Mouse (Mus musculus): ENCODE results near the gene Gmeb2. TPM values are rescaled to one million over a fixed set of nuclear protein-coding genes. Genes with fewer than 3 reads are reported as not detected.

The Gmeb2 gene
- polyA plus RNA-seq (2012; rRNA removed) = 21.5 and 33.3 TPM in 2 replicates

DNA sequence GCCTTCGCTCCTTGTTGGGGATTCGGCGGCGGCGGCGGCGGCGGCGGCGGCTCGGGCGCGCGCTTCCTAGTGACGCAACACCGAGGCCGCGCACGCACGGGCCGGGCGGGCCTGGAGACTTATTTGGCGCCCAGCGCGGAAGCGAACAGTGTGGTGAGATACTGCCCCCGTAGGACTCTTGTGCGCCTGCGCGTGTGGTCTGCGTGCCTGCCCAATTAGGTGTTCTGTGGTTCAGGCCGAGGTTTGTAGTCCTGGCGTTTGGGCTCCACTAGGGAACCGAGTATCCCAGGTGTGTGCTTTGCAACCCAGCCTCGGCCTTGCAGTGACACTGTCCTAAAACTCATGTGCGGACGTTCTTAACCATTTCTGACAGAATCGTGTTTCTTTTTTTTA, at the start of gene Gmeb2:
Gene Gmeb2, minus strand, starts transcription at position 78 of the 393 bp plus-strand sequence.

DNA sequence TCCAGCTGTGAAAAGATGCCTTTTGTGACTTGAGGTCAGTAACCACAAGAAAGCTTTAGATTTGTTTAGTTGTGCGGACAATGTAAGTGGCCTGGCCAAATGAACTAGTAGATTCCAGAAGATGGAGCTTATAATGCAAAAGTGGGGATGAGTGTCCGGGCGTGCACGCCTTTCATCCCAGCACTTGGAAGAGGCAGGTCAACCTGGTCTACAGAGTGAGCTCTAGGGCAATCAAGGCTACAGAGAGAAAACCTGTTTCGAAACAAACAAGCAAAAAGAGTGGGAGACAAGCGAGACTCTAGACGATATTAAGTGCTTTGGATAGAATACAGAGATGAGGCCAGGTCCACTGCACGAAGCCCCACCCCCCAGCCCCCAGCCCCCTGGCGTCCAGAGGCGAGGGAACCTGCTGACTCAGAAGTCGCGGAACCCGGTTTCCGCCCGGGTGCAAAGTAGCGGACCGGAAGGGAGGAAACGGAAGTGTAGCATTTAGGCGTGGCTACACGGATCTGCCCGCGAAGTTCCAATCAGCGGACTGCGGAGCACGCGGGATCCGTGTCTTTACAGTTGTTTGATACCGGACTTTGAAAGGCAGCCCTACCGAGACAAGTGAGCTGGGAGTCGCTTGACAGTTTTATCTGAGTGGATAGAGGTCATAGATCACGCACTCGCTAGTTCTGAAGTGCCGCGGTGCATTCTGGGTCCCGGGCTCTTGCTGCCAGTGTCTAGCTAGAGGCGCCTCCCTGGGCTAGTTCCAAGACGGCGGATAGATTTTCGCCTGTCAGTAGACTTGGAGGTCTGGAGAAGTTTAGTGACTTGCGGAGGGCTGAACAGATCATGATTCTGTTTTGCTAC, 31.6 kb upstream of the Gmeb2 start, which contains the start of gene Rtel1:
Gene Rtel1, plus strand, starts transcription at position 492 of the 855 bp plus-strand sequence.

DNA sequence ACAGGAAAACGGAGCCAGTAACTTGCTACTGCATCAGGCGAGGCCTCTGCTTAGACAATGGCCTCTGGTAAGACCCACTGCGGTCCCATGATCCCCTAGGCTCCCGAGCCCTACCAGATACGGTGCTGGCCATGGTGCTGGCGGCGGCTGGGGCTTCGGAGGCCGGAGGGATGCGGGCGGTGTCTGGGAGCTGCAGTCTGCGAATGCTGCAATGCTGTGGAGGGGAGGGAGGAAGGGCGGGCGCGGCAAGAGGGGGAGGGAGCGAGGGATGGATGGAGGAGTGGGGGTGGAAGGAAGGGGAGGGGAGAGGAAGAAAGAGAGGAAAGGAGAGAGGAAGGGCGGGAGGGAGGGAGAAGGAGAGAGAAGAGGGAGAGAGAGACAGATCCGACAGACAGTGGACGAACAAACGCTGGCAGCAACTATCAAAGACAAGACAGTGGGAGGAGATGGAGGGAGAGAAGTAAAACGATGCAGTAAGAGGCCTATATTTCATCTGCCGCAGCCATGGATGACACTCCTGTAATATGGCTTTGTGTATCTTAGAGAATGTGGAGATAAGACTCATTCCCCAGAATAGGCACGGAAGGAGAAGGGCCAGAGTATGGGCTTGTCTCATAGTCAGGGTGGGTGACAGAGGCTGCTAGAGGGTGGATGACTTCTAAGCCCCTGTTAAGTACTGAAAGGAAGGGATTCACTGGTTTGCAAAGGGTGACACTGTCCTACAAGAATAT, 26.4 kb upstream of the Gmeb2 start, which contains the start of gene Stmn3:
Gene Stmn3, minus strand, starts transcription at position 421 of the 731 bp plus-strand sequence.

GRCm38 (mm10) chr2:181241602-181242313, 46.1 kb downstream of the Gmeb2 start, which contains the start of gene Helz2:
Helz2 (minus strand) TSS chr2:181242027.

DNA sequence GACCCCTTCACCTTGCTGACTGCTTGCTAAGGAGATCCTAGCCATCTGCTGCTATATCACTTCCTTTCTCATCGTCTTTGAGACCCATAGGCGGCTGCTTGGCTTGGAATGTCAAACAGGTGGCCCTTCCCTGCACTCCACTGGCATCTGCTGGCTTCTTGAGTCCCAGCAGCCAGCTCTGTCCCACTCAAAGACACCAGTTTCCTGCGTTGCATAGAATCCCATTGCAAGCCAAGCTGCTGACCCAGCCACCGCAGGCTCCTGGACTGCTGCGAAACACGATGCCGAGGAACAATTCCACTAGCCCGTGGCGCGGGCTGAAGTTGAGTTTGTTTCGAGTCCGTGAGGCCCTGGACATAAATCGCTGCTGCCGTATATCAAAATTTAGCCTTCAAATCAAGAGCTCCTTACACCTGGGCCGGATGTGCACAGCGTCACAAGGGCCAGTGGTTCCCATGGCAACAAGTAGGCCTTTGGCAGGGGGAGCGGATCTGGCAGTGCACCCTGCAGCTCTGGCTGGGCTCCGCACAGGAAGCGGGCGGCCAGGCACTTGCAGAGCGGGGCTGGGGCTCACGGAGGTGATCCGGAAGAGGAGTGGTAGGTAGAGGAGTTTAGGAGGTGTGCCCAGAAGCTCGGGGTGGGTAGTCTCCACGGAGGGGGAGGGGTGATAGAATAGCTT, 68.2 kb downstream of the Gmeb2 start, which contains the start of gene Fndc11:
Gene Fndc11, plus strand, starts transcription at position 476 of the 679 bp plus-strand sequence.

DNA sequence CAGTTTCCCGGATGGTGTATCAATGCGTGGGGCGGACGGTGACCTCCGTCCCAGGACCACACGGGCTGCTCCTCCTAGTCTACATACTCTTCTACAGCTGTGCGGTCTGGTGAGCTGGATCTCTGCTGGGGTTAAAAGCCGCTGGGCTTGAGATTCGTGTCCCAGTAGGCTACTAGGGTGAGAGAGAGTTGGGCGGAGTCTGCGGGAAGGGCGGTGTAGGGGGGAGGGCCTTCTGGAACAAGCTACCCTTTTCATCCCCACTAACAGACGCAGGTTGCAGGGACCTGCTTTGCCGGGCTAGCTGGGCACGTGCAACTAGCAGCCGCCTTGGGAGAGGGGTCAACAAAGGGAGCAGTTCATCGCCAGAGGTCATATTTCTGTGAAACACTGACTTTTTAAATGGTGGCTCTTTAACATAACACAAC, 74.8 kb downstream of the Gmeb2 start, which contains the start of gene Srms:
Gene Srms, minus strand, starts transcription at position 165 of the 425 bp plus-strand sequence.

GRCm38 (mm10) chr2:181202422-181202821, 85.4 kb downstream of the Gmeb2 start, which contains the start of gene Ptk6:
Ptk6 (minus strand) TSS chr2:181202789.

Other genes starting within 250 kb of the Gmeb2 start
- gene Chrna4, start 244.5 kb downstream of the Gmeb2 start, polyA plus RNA-seq (2012; rRNA removed) = 10.2 and 12.9 TPM in 2 replicates
- 19.1 and 19.2 TPM in 2 replicates for gene Kcnq2, start 152.7 kb downstream of the Gmeb2 start, polyA plus RNA-seq (2012; rRNA removed)
- gene Eef1a2, start 131.0 kb downstream of the Gmeb2 start, polyA plus RNA-seq (2012; rRNA removed) = 6.3 and 8.5 TPM in 2 replicates
- 169 and 247 TPM in 2 replicates for gene Ppdpf, start 100.8 kb downstream of the Gmeb2 start, polyA plus RNA-seq (2012; rRNA removed)
- gene Ptk6, start 85.2 kb downstream of the Gmeb2 start, polyA plus RNA-seq (2012; rRNA removed) = 0.02 TPM in 1 of 2 replicates, not detected in the other
- gene Srms, start 74.8 kb downstream of the Gmeb2 start, polyA plus RNA-seq (2012; rRNA removed) = 0.05 and 0.17 TPM in 2 replicates
- gene Fndc11, start 68.0 kb downstream of the Gmeb2 start, polyA plus RNA-seq (2012; rRNA removed) = 0.13 and 0.20 TPM in 2 replicates
- 1.7 and 2.9 TPM in 2 replicates for gene Helz2, start 46.0 kb downstream of the Gmeb2 start, polyA plus RNA-seq (2012; rRNA removed)
- gene Stmn3, start 26.5 kb upstream of the Gmeb2 start, polyA plus RNA-seq (2012; rRNA removed) = 166 and 354 TPM in 2 replicates
- gene Rtel1, start 31.7 kb upstream of the Gmeb2 start, polyA plus RNA-seq (2012; rRNA removed) = 98.4 and 116 TPM in 2 replicates
- gene Zgpat, start 76.9 kb upstream of the Gmeb2 start, polyA plus RNA-seq (2012; rRNA removed) = 63.2 and 85.0 TPM in 2 replicates
- gene Arfrp1, start 77.4 kb upstream of the Gmeb2 start, polyA plus RNA-seq (2012; rRNA removed) = 86.3 and 95.1 TPM in 2 replicates
- gene Lime1, start 92.0 kb upstream of the Gmeb2 start, polyA plus RNA-seq (2012; rRNA removed) = 38.4 and 60.0 TPM in 2 replicates
- 11.8 and 16.4 TPM in 2 replicates for gene Zbtb46, start 171.4 kb upstream of the Gmeb2 start, polyA plus RNA-seq (2012; rRNA removed)
- not detected in 2 replicates for gene Abhd16b, start 205.2 kb upstream of the Gmeb2 start, polyA plus RNA-seq (2012; rRNA removed)
- 137 and 215 TPM in 2 replicates for gene Tpd52l2, start 209.1 kb upstream of the Gmeb2 start, polyA plus RNA-seq (2012; rRNA removed)
- 72.3 and 86.8 TPM in 2 replicates for gene Dnajc5, start 232.4 kb upstream of the Gmeb2 start, polyA plus RNA-seq (2012; rRNA removed)

Data from central nervous system, embryonic 11.5 days (tissue).